Mouse (Mus musculus): ENCODE measurements at regions not wholly inside any gene's neighbourhood (a gene's known extent, or its start where the extent isn't known, plus 50 kb on each side); places are given as distances from the start of the nearest gene placed in this dataset.

- TF ChIP-seq CTCF (conservative IDR thresholded peaks at IDR 0.05; ENCODE audit: low read length), result no peak
- TF ChIP-seq POU5F1 (IDR thresholded peaks at IDR 0.05; ENCODE audit: borderline replicate concordance, low read length), result no peak
Observed at GRCm38 (mm10) chr9:14024701-14025100, 197.2 kb downstream of the Fam76b start.
